Mouse (Mus musculus) urinary bladder, postnatal 14 days (tissue): ENCODE results near the gene Rapgef5.

Experiments
- DNase-seq: peaks from one replicate; pipeline ENCODE4 v3.0.0; 2021; ENCODE audit warnings: low spot score

Gene Rapgef5

GRCm38 (mm10) chr12:117516179-117516578, at the start of gene Rapgef5:
Gene Rapgef5, plus strand, starts transcription at chr12:117516479.
- DNase-seq, result no peak

- peak; percentile 48 for DNase-seq
These were observed 48.0 kb upstream of the Rapgef5 start for GRCm38 (mm10) chr12:117468329-117468728.

- no peak for DNase-seq
These were observed 37.3 kb upstream of the Rapgef5 start for GRCm38 (mm10) chr12:117479014-117479413.

GRCm38 (mm10) chr12:117479680-117480079, 36.6 kb upstream of the Rapgef5 start:
- DNase-seq, result no peak

- DNase-seq, result no peak
These were observed 35.3 kb upstream of the Rapgef5 start for GRCm38 (mm10) chr12:117480958-117481357.

GRCm38 (mm10) chr12:117482665-117483064, 33.6 kb upstream of the Rapgef5 start:
- no peak for DNase-seq

- DNase-seq, result no peak
These were observed 29.9 kb upstream of the Rapgef5 start for GRCm38 (mm10) chr12:117486118-117487057.

GRCm38 (mm10) chr12:117496501-117497176, 19.6 kb upstream of the Rapgef5 start:
- DNase-seq, result no peak

- no peak for DNase-seq
These were observed 18.9 kb upstream of the Rapgef5 start for GRCm38 (mm10) chr12:117497361-117497760.

- no peak for DNase-seq
These were observed 17.0 kb upstream of the Rapgef5 start for GRCm38 (mm10) chr12:117499242-117499641.

- no peak for DNase-seq
These were observed 15.1 kb upstream of the Rapgef5 start for GRCm38 (mm10) chr12:117501180-117501579.

- no peak for DNase-seq
These were observed 13.4 kb upstream of the Rapgef5 start for GRCm38 (mm10) chr12:117502834-117503233.

- DNase-seq, result no peak
These were observed 11.1 kb upstream of the Rapgef5 start for GRCm38 (mm10) chr12:117505163-117505562.

GRCm38 (mm10) chr12:117507772-117508171, 8.5 kb upstream of the Rapgef5 start:
- DNase-seq, result no peak

GRCm38 (mm10) chr12:117509919-117510318, 6.4 kb upstream of the Rapgef5 start:
- DNase-seq, result no peak

GRCm38 (mm10) chr12:117512468-117512867, 3.8 kb upstream of the Rapgef5 start:
- no peak for DNase-seq

GRCm38 (mm10) chr12:117513150-117513932, 2.9 kb upstream of the Rapgef5 start:
- no peak for DNase-seq

GRCm38 (mm10) chr12:117517275-117517936, 1.1 kb downstream of the Rapgef5 start:
- DNase-seq, result peak; percentile 11

GRCm38 (mm10) chr12:117524311-117525013, 8.2 kb downstream of the Rapgef5 start:
- DNase-seq, result no peak

- no peak for DNase-seq
These were observed 11.6 kb downstream of the Rapgef5 start for GRCm38 (mm10) chr12:117527889-117528288.

- DNase-seq, result no peak
These were observed 12.3 kb downstream of the Rapgef5 start for GRCm38 (mm10) chr12:117528509-117529145.
